23 mouse cellular contexts compared by ENCODE assay signal in genomic region chr4:94853301-94853700, GRCm38 (mm10).
DNase-seq lines count a peak whose midpoint lies in the region; ATAC-seq and TF ChIP-seq lines count a peak whose summit lies in the region.
"Had no signal": no experiment of that assay in that cellular context is flagged by ENCODE, and none has a peak within 500 bp of the region (broad histone marks: within the 10 kb centered on the region; RNA-seq: fewer than 3 reads in every experiment).

No protein-coding gene starts in this region.

- 63% methylated on average over 7 of the region's 7 CpGs for whole genome bisulfite sequencing in kidney, postnatal 0 days

- no peaks in the 10 kb centered on the region for H3K27me3 ChIP-seq in kidney, postnatal 0 days (ENCODE audit: insufficient read depth, low read length)
- H3K27me3 ChIP-seq: embryonic facial prominence, embryonic 15.5 days; forebrain, embryonic 12.5 days; heart, embryonic 12.5 days had no signal

- no peaks in the 10 kb centered on the region for H3K9me3 ChIP-seq in kidney, postnatal 0 days (replicated peaks; ENCODE audit: low read length)
- H3K9me3 ChIP-seq: embryonic facial prominence, embryonic 15.5 days; forebrain, embryonic 12.5 days; G1E; heart, embryonic 12.5 days; hindbrain, embryonic 10.5 days had no signal

- peak; percentile 5 for DNase-seq in adrenal gland, postnatal 14 days
- no peak for DNase-seq in adrenal gland, adult 18-20 months (ENCODE audit: low spot score in 2 of 2)
- DNase-seq in kidney, adult 9 months = peak; percentile 62
- no peak for DNase-seq in kidney, adult 18-20 months
- peak; percentile 30 for DNase-seq in kidney, postnatal 0 days (ENCODE audit: low spot score)
- DNase-seq in kidney, postnatal 25 days = peak; percentile 46 to 76
- DNase-seq in gastrocnemius, postnatal 36 days = no peak
- DNase-seq: B cell, adult 2 months; cerebellum, adult 11 months; cerebellum, adult 8-10 months; cerebellum, postnatal 14 days; embryo, embryonic 11 days; forebrain, postnatal 0 days; gastrocnemius, postnatal 14 days had no signal

- intact Hi-C loops in gastrocnemius, postnatal 36 days (cut with DNase I) = no loop called here

- H3K4me3 ChIP-seq in kidney, postnatal 0 days (replicated peaks; ENCODE audit: low read depth, low read length) = no peak overlapping the region
- H3K4me3 ChIP-seq: embryonic facial prominence, embryonic 15.5 days; erythroblast, embryonic 14.5 days; forebrain, embryonic 12.5 days; heart, embryonic 12.5 days; hindbrain, embryonic 10.5 days had no signal

- ATAC-seq in kidney, postnatal 0 days (replicated peaks; ENCODE audit: low FRiP score, low read depth) = no peak
- no peak for ATAC-seq in erythroid progenitor cell, adult 5-6 weeks (replicated peaks; ENCODE audit: low FRiP score, poor library complexity, severe bottlenecking)
- ATAC-seq: CD4-positive, CD25-positive, alpha-beta regulatory T cell, adult 4 months; forebrain, postnatal 0 days had no signal

- no peak overlapping the region for H3K4me2 ChIP-seq in kidney, postnatal 0 days (ENCODE audit: low read length)
- H3K4me2 ChIP-seq: embryonic facial prominence, embryonic 15.5 days; forebrain, embryonic 12.5 days; heart, embryonic 12.5 days; hindbrain, embryonic 14.5 days had no signal

- H3K4me1 ChIP-seq in kidney, postnatal 0 days (replicated peaks; ENCODE audit: insufficient read depth, low read length) = no peaks in the 10 kb centered on the region
- H3K4me1 ChIP-seq: embryonic facial prominence, embryonic 15.5 days; forebrain, embryonic 12.5 days; heart, embryonic 12.5 days; hindbrain, embryonic 10.5 days had no signal

- no peak for TF ChIP-seq CTCF in kidney, postnatal 0 days (IDR thresholded peaks at IDR 0.05; ENCODE audit: low read depth)

- no peak overlapping the region for H3K9ac ChIP-seq in kidney, postnatal 0 days (ENCODE audit: low read depth, low read length)
- H3K9ac ChIP-seq: embryonic facial prominence, embryonic 15.5 days; forebrain, embryonic 12.5 days; forebrain, postnatal 0 days; heart, embryonic 12.5 days; hindbrain, embryonic 14.5 days had no signal

- no peaks in the 10 kb centered on the region for H3K36me3 ChIP-seq in kidney, postnatal 0 days (ENCODE audit: insufficient read depth, low read length)
- H3K36me3 ChIP-seq: embryonic facial prominence, embryonic 15.5 days; forebrain, embryonic 12.5 days; G1E; hindbrain, embryonic 10.5 days had no signal

- H3K27ac ChIP-seq in kidney, postnatal 0 days = no peak overlapping the region
- H3K27ac ChIP-seq: embryonic facial prominence, embryonic 15.5 days; forebrain, embryonic 12.5 days; hindbrain, embryonic 10.5 days; hindbrain, embryonic 14.5 days had no signal

Comparison
In these comparisons a context has a peak if more than half of its experiments do, and no peak if none do; other contexts are left out.
1. DNase-seq: peak in adrenal gland, postnatal 14 days (single experiment), kidney, adult 9 months (single experiment), kidney, postnatal 0 days (single experiment) and kidney, postnatal 25 days (2 of 2); none in adrenal gland, adult 18-20 months (0 of 2), kidney, adult 18-20 months (single experiment) and gastrocnemius, postnatal 36 days (0 of 2).